Mouse (Mus musculus) G1E (cell line): ENCODE data around the gene Me3.

Source experiments
- CTCF ChIP-seq: IDR thresholded peaks from 2 replicates; pipeline ENCODE4 v1.5.1; 2012; ENCODE audit warnings: low read depth, low read length, inconsistent platforms, mixed read lengths
- POLR2AphosphoS5 ChIP-seq: IDR thresholded peaks from 2 replicates; pipeline ENCODE4 v1.6.1; 2012; ENCODE audit warnings: low read depth, low read length, inconsistent platforms; ENCODE audit not compliant: insufficient replicate concordance

DNA sequence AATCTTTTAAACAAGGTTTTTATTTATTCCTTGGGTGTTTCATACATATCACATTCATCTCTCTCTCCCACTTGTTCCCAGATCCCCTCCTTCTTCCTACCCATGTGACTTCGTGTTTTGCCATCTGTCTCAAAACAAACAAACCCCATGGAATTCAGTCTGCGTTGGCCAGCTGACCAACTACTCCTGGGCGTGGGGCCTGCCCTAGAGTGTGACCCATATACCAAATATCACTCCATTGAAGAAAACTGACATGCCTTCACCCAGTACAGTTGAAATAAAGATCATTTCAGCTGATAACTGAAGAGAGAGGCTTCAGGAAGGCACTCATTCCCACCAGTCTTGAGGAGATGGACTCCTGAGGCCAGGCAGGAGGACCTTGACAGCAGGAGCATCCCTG lies 1.4 kb upstream of the Me3 start:
- TF ChIP-seq CTCF = no peak
- no peak for TF ChIP-seq POLR2AphosphoS5
